Mouse (Mus musculus) erythroid progenitor cell, adult 5-6 weeks (primary cell): ENCODE data around the gene Kdm2b. TPM values are rescaled to one million over a fixed set of nuclear protein-coding genes. Genes with fewer than 3 reads are reported as not detected.

ENCODE experiments used
- ATAC-seq: replicated peaks from 2 replicates; pipeline ENCODE4 v1.8.0; 2016; ENCODE audit warnings: moderate number of reproducible peaks, mild to moderate bottlenecking, moderate TSS enrichment, inconsistent platforms; ENCODE audit not compliant: poor library complexity, low FRiP score, severe bottlenecking
- total RNA-seq, 2 experiments: library from RNA; stranded (forward) in 1 of 2; stranded (reverse) in 1 of 2; fragments of 150-400 nt in 1 of 2; fragments of 186-747, 209-891 nt in 1 of 2; gene quantifications; 2 replicates each; pipeline versions ENCODE4 v1.2.3 to v1.2.4; 2015 to 2017; ENCODE audit warnings: low replicate concordance in 2 of 2

Kdm2b gene
- total RNA-seq (2015; ENCODE audit: low replicate concordance) (7.5 and 13.0 TPM in 2 replicates), total RNA-seq (2017; ENCODE audit: low replicate concordance) (13.0 and 14.9 TPM in 2 replicates)

DNA sequence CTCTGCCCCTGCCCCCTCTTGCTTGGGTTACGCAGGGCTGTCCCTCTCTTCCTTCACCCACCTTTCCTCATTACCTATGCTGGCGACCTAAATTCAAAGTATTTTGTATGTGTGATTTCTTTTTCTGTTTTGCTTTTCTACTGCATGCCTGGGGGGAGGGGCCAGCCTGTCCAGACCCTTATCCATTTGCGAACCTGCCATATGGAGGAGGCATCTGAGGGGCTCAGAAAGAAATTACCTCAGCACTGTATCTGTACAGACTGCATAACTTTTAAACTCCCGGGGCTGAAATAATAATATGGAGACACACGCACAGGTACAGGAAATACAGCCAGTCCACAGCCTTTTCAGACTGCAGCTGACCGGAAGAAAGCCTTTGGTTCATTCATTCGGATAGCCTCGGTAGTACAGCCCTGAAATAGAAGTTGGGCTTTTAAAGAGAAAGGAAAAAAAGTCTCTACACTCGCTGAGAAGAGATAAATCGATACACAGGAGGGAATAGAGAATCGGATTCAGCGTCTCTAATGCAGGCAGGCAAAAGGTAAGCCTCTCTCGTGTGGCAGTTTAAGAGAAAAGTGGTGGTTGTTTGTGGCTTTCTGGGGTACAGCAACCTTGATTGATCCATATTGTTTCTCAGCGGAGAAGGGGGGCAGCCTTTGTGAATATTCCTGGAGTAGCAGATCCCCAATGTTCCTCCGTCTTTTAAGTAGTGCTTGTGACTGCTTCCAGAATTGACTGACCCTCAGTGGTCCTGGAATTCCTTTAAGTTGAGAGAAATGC is at the start of gene Kdm2b:
TSS of gene Kdm2b (minus strand) at position 273 of the 780 bp plus-strand sequence.
- no peak for ATAC-seq

DNA sequence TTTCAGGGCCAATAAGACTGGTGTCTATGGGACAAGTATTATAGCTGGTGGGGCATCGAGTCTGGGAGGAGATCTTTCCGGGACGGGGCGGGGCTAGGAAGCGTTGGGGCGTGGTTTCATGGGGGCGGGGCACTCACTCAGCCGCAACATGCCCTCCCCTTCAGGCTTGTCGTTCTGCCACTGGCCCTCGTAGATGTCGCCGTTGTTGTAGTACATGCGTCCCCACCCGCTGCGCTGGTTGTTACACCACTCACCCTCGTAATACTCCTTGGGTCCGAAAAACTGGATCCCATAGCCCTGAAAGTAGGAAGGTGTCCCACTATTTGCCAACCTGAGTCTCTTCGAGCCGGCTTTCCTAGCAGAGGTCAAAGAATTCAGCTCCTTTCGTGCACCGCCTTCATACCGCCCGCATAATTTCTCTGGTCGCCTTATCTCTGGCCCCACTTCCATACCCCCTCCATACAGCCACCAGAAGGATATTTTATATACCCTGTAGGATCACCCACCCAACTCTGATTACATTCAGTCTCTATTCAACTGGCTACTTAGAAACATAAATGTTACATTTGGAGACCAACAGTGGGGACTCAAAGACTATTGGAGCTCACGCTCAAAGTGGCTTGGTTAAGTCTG is 49.6 kb upstream of the Kdm2b start:
- peak; percentile 86 for ATAC-seq

- no peak for ATAC-seq
These were observed 48.5 kb upstream of the Kdm2b start for GRCm38 (mm10) chr5:123038115-123038514.

- peak; percentile 89 for ATAC-seq
These were observed 45.9 kb upstream of the Kdm2b start for GRCm38 (mm10) chr5:123035564-123035963.

DNA sequence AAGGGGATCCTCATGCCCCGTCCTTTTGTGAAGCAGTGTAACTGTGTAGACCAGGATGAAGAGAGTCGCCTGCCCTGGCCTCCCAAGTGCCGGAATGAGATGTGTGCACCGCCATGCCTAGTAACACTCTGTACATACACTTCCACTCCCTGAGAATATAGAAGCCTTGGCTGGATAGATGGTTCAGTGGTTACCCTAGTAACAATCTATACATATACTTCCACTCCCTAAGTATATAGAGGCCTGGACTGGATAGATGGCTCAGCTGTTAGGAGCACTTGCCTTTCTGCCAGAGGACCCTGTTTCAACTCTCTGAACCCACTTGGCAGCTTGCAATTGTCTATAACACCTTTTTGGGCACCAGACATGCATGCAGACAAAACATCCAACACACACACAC is 45.5 kb upstream of the Kdm2b start:
- peak; percentile 70 for ATAC-seq

GRCm38 (mm10) chr5:123033646-123034160 is 44.1 kb upstream of the Kdm2b start:
- ATAC-seq: no peak

DNA sequence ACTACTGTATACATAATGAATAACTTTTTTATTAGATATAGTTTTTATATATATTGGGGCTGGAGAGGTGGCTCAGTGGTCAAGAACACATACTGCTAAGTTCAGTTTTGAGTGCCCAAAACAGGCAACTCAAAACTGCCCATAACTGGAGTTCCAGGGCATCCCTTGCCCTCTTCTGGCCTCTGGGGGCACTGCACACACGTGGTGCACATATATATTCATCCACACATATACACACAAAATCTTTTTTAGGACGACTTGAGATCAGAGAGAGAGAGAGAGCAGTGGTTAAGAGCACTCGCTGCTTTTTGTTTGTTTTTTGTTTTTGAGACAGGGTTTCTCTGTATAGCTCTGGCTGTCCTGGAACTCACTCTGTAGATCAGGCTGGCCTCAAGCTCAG is 41.7 kb upstream of the Kdm2b start:
- ATAC-seq: no peak

- no peak for ATAC-seq
These were observed 40.1 kb upstream of the Kdm2b start for GRCm38 (mm10) chr5:123029729-123030128.

DNA sequence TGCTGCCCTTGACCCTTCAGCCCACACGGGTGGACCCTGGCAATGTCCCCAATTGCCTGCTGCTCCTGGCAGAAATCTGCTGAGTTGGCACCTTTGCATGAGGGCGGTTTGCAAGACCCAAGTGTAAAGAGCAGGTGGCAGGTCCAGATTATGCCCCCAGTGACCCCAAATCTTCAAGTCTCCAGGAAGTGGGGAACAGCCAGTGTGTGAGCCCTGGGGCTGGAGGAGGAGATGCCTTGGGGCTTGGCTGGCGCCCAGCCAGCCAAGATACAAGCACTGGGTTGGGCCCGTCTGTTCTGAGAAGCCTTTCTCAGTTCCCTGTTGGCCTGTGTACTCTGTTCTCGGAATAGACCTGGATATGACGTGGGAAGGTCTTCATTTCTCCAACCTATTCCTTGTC is 37.8 kb upstream of the Kdm2b start:
- no peak for ATAC-seq

GRCm38 (mm10) chr5:123026414-123026813 is 36.8 kb upstream of the Kdm2b start:
- ATAC-seq: no peak

DNA sequence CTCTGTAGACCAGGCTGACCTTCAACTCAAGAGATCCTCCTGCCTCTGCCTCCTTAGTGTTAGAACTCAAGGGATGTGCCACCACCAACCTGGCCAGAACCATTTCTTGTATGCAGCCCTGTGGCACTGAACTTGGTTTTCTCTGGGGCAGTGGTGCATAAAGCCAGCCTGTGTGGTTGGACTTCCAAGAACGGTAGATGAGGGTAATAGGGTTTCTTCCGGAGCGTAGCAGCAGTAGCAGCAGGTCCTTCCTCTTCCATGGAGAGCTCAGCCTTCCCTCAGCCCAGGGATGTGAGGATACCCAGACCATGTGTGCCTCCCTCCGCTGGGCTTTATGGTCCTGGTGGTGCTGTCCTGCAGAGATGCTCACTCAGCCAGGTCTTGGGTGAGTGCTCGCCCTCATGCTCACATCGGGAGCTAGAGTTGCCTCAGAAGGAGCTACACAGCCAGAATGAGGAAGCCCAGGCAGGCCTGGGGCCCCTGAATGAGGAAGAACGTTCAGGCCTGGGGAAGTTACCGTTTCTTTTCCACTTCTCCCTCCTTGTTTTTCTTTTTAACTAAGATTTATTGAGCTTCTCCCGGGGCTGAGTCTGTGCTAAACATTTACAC is 35.4 kb upstream of the Kdm2b start:
- ATAC-seq: no peak

GRCm38 (mm10) chr5:123024312-123024711 is 34.7 kb upstream of the Kdm2b start:
- no peak for ATAC-seq

DNA sequence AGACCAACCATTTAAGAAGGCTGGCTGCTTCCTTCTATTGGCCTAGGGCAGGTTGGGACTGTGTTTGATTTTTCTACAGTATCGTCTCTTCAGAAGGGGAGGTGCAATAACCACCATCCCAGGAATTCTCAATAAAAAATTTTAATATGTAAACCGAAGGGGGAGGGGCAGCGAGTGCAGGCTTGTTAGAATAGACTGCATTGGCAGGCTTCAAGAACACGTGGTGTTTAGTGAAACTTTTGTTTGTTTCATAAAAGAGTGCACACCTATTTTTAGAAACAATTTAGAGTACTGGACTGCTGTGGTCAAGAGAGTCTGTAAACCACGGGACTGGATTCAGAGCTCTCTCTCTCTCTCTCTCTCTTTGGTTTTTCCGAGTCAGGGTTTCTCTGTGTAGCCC is 33.4 kb upstream of the Kdm2b start:
- no peak for ATAC-seq

DNA sequence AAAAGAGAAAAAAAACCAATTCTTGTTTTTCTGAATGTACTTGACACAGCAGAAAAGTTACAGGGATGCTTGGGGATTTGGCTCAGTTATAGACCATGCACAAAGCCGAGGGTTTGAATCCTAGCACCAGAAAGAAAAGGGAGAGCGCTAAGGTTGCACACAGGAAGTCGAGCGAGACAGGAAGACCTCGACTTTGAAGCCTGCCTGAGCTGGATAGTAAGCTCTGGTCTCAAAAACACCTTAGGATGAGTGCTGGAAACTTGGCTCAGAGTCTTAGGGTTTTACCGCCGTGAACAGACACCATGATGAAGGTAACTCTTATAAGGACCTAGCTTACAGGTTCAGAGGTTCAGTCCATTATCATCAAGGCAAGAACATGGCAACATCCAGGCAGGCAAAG is 31.8 kb upstream of the Kdm2b start:
- ATAC-seq: no peak

DNA sequence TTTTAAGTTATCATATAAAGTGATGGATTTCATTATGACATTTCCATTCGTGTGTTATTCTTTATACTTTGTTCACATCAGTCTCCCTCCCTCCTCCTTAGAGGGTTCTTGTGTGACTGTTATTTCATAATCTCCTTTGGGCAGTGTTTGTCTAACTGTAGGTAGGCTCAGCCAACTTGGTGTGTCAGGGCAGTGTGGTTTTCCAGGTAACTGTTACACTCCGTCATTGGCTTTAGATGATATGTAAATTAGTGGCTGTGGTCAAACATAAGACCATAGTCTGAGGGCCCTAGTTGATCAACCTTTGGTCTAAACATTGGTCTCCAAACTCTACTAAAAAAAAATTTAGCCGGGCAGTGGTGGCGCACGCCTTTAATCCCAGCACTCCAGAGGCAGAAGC is 30.8 kb upstream of the Kdm2b start:
- ATAC-seq: no peak

DNA sequence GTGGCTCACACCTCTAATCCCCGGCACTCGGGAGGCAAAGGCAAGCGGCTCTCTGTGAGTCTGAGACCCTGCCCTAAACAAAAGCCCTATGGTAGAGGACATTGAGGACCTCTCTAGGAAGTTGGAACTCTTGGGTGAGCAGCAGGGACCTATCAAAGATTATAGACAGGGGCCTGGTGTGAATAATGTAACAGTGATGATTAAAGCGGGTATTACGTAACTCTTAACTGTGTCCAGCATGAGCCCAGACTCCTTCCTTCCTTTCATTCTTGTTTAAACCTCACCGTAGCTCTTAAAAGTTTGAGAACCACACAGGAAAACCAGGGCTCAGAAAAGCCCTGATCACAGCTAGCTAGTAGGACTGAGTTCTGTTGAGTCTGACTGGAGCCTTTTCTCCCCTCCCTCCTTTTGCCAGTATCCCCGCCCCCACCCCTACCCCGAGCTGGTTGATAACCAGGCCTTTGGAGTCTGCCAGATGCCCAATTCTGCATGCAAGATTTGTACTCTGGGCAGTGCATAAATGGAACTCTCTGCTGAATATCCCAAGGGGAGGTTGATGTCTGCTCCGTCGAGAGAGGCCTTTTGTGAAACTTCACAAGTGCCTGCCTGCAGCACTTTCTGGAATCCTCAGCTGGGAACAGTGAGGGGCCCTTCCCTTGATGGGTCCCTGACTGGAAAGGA is 29.9 kb upstream of the Kdm2b start:
- ATAC-seq: no peak

DNA sequence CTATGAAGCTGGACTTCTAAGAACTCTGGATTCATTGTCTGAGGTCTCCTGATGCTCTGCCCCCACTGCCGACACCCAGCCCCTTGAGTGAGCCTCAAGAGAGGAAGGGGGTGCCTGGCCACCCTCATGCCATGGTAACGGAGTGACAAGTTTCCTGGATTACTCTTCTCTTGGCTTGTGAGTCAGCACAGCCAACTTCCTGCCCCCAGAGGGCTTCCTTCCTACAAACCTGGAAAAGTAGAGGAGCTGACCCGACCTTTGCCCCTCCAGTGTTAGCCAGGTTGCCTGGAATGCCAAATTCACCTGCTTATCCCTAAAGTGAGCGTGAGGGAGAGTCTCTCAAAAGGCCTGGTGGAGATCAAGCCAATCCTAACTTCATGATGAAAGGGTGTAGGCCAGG is 27.9 kb upstream of the Kdm2b start:
- ATAC-seq: no peak

DNA sequence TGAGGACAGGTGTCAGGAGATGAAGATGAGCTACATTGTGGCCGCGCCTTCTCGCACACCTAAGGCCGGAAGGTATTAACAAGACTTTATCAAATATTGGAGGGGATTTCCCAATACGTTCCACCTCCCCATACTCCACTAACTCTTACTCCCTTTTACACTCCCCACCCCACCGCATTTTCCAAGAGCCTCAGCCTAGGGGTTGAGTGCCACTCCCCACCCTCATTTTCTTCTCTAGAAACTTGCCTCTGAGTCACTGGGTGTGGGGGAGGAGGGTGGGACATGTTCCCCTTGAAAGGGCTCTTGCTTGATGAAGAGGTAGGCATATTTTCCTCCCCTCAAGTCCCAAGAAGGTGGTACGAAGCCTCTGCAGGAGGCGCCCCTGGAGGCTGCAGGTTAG is 26.3 kb upstream of the Kdm2b start:
- ATAC-seq: no peak

GRCm38 (mm10) chr5:123014753-123015701 is 25.4 kb upstream of the Kdm2b start, which contains the start of gene Orai1:
Gene Orai1, plus strand, starts transcription at chr5:123015074.
- ATAC-seq: peak; percentile 91
